Mouse (Mus musculus): Measurements from ENCODE around the gene Pcbp3. TPM values are rescaled to one million over a fixed set of nuclear protein-coding genes. Genes with fewer than 3 reads are reported as not detected.

Pcbp3 gene
- total and polyA plus RNA-seq, 2 experiments, result 0.37 to 0.55 TPM

GRCm38 (mm10) chr10:76727301-76727700 is 234.4 kb downstream of the Pcbp3 start:
- no peak for TF ChIP-seq CTCF (IDR thresholded peaks at IDR 0.05; ENCODE audit: low read depth, low read length)
- TF ChIP-seq POLR2A (IDR thresholded peaks at IDR 0.05; ENCODE audit: extremely low read depth, insufficient read depth, low read length), result no peak
- Histone ChIP-seq H3K4me1 (ENCODE audit: control insufficient read depth, insufficient read depth, low read length) (no peaks in the 10 kb centered on the region), H3K79me2 (ENCODE audit: control insufficient read depth, insufficient read depth, low read length) (no peaks in the 10 kb centered on the region), H3K4me3 (ENCODE audit: insufficient read depth, low read depth, low read length) (no peak overlapping the region), H3K9ac (ENCODE audit: low read depth, low read length) (no peak overlapping the region), H3K27ac (replicated peaks; ENCODE audit: insufficient read depth, low read depth, low read length) (no peak overlapping the region), H3K36me3 (ENCODE audit: control insufficient read depth, insufficient read depth, low read length) (no peaks in the 10 kb centered on the region), H3K27me3 (ENCODE audit: control insufficient read depth, insufficient read depth, low read length) (no peaks in the 10 kb centered on the region)
- no peak for DNase-seq (ENCODE audit: extremely low read depth, low read depth, low spot score)
- WGBS, result 88% methylated on average over 7 of the region's 7 CpGs

GRCm38 (mm10) chr10:76726866-76727265 is 234.8 kb downstream of the Pcbp3 start:
- no peaks in the 10 kb centered on the region for H3K27me3 ChIP-seq (ENCODE audit: control insufficient read depth, insufficient read depth, low read length)
- no peaks in the 10 kb centered on the region for H3K4me1 ChIP-seq (ENCODE audit: control insufficient read depth, insufficient read depth, low read length)
- 95% methylated on average over 4 of the region's 4 CpGs for WGBS
- no peak overlapping the region for H3K27ac ChIP-seq (replicated peaks; ENCODE audit: insufficient read depth, low read depth, low read length)
- H3K79me2 ChIP-seq (ENCODE audit: control insufficient read depth, insufficient read depth, low read length), result no peaks in the 10 kb centered on the region
- no peak overlapping the region for H3K9ac ChIP-seq (ENCODE audit: low read depth, low read length)
- no peaks in the 10 kb centered on the region for H3K36me3 ChIP-seq (ENCODE audit: control insufficient read depth, insufficient read depth, low read length)
- TF ChIP-seq POLR2A (IDR thresholded peaks at IDR 0.05; ENCODE audit: extremely low read depth, insufficient read depth, low read length) (no peak), CTCF (IDR thresholded peaks at IDR 0.05; ENCODE audit: low read depth, low read length) (no peak)
- no peak for DNase-seq (ENCODE audit: extremely low read depth, low read depth, low spot score)
- H3K4me3 ChIP-seq (ENCODE audit: insufficient read depth, low read depth, low read length), result no peak overlapping the region

- Histone ChIP-seq H3K79me2 (ENCODE audit: control insufficient read depth, insufficient read depth, low read length) (no peaks in the 10 kb centered on the region), H3K4me3 (ENCODE audit: insufficient read depth, low read depth, low read length) (peak within 1 kb of the TSS; percentile 69), H3K9ac (ENCODE audit: low read depth, low read length) (peak within 1 kb of the TSS; percentile 63), H3K4me1 (ENCODE audit: control insufficient read depth, insufficient read depth, low read length) (no peaks in the 10 kb centered on the region), H3K27ac (replicated peaks; ENCODE audit: insufficient read depth, low read depth, low read length) (no peak within 1 kb of the TSS), H3K27me3 (ENCODE audit: control insufficient read depth, insufficient read depth, low read length) (no peaks in the 10 kb centered on the region), H3K36me3 (ENCODE audit: control insufficient read depth, insufficient read depth, low read length) (no peaks in the 10 kb centered on the region)
- 39% methylated on average over 9 of the region's 9 CpGs for WGBS
- DNase-seq (ENCODE audit: extremely low read depth, low read depth, low spot score), result no peak
- TF ChIP-seq CTCF (IDR thresholded peaks at IDR 0.05; ENCODE audit: low read depth, low read length) (no peak), POLR2A (IDR thresholded peaks at IDR 0.05; ENCODE audit: extremely low read depth, insufficient read depth, low read length) (no peak)
Measured at GRCm38 (mm10) chr10:76725682-76726285, 235.9 kb downstream of the Pcbp3 start, which contains the start of gene Col6a1. Gene Col6a1 (minus strand): TSS chr10:76726168.

- DNase-seq (ENCODE audit: extremely low read depth, low read depth, low spot score), result no peak
- no peaks in the 10 kb centered on the region for H3K27me3 ChIP-seq (ENCODE audit: control insufficient read depth, insufficient read depth, low read length)
- no peak for TF ChIP-seq CTCF (IDR thresholded peaks at IDR 0.05; ENCODE audit: low read depth, low read length)
- no peak for TF ChIP-seq POLR2A (IDR thresholded peaks at IDR 0.05; ENCODE audit: extremely low read depth, insufficient read depth, low read length)
- H3K4me1 ChIP-seq (ENCODE audit: control insufficient read depth, insufficient read depth, low read length), result no peaks in the 10 kb centered on the region
- H3K27ac ChIP-seq (replicated peaks; ENCODE audit: insufficient read depth, low read depth, low read length), result no peak overlapping the region
- WGBS, result 88% methylated on average over 2 of the region's 2 CpGs
- H3K9ac ChIP-seq (ENCODE audit: low read depth, low read length), result 0 out of 2 replicates have a peak overlapping the region, but pooled peaks have one; percentile 1
- H3K4me3 ChIP-seq (ENCODE audit: insufficient read depth, low read depth, low read length), result peak overlapping the region; percentile 23; the same call in 1 of the 2 replicates
- H3K36me3 ChIP-seq (ENCODE audit: control insufficient read depth, insufficient read depth, low read length), result no peaks in the 10 kb centered on the region
- no peaks in the 10 kb centered on the region for H3K79me2 ChIP-seq (ENCODE audit: control insufficient read depth, insufficient read depth, low read length)
Measured at GRCm38 (mm10) chr10:76725097-76725496, 236.6 kb downstream of the Pcbp3 start.

- WGBS, result 62% methylated on average over 5 of the region's 5 CpGs
- Histone ChIP-seq H3K4me1 (ENCODE audit: control insufficient read depth, insufficient read depth, low read length) (no peaks in the 10 kb centered on the region), H3K27ac (replicated peaks; ENCODE audit: insufficient read depth, low read depth, low read length) (no peak overlapping the region), H3K4me3 (ENCODE audit: insufficient read depth, low read depth, low read length) (no peak overlapping the region), H3K9ac (ENCODE audit: low read depth, low read length) (no peak overlapping the region), H3K27me3 (ENCODE audit: control insufficient read depth, insufficient read depth, low read length) (no peaks in the 10 kb centered on the region), H3K79me2 (ENCODE audit: control insufficient read depth, insufficient read depth, low read length) (no peaks in the 10 kb centered on the region), H3K36me3 (ENCODE audit: control insufficient read depth, insufficient read depth, low read length) (no peaks in the 10 kb centered on the region)
- TF ChIP-seq CTCF (IDR thresholded peaks at IDR 0.05; ENCODE audit: low read depth, low read length) (no peak), POLR2A (IDR thresholded peaks at IDR 0.05; ENCODE audit: extremely low read depth, insufficient read depth, low read length) (no peak)
- no peak for DNase-seq (ENCODE audit: extremely low read depth, low read depth, low spot score)
Measured at GRCm38 (mm10) chr10:76724231-76724736, 237.4 kb downstream of the Pcbp3 start.
